Mouse (Mus musculus) retina, embryonic 14.5 days (tissue): ENCODE measurements at regions not wholly inside any gene's neighbourhood (a gene's known extent, or its start where the extent isn't known, plus 50 kb on each side); places are given as distances from the start of the nearest gene placed in this dataset.
"Not testable (repeated sequence)": the region's sequence is repeated elsewhere in the genome, so short reads cannot be mapped to it uniquely, and the experiment has no call there.

Experiments
- DNase-seq: peaks from one replicate; pipeline ENCODE4 v3.0.0-alpha.2; 2015; ENCODE audit warnings: low spot score

- DNase-seq: no peak
Observed at GRCm38 (mm10) chr3:8163030-8163429, 1446.9 kb downstream of the Zfp704 start.

- DNase-seq: peak; percentile 16
Observed at GRCm38 (mm10) chr3:8161997-8162756, 1447.7 kb downstream of the Zfp704 start.

GRCm38 (mm10) chr3:8143016-8143415 is 1466.9 kb downstream of the Zfp704 start:
- no peak for DNase-seq

GRCm38 (mm10) chr3:8142190-8142589 is 1467.7 kb downstream of the Zfp704 start:
- peak; percentile 43 for DNase-seq

GRCm38 (mm10) chr3:8141664-8142084 is 1468.2 kb downstream of the Zfp704 start:
- peak; percentile 66 for DNase-seq

GRCm38 (mm10) chr3:8123641-8124040 is 1486.2 kb downstream of the Zfp704 start:
- not testable (repeated sequence) for DNase-seq

- no peak for DNase-seq
Observed at GRCm38 (mm10) chr3:8123141-8123540, 1486.7 kb downstream of the Zfp704 start.

GRCm38 (mm10) chr3:8098291-8098690 is 1478.0 kb upstream of the 1700008P02Rik start:
- DNase-seq: no peak

- DNase-seq: no peak
Observed at GRCm38 (mm10) chr3:8084749-8085148, 1464.5 kb upstream of the 1700008P02Rik start.

GRCm38 (mm10) chr3:8053711-8054110 is 1433.5 kb upstream of the 1700008P02Rik start:
- no peak for DNase-seq

- no peak for DNase-seq
Observed at GRCm38 (mm10) chr3:8051167-8051566, 1430.9 kb upstream of the 1700008P02Rik start.

- peak; percentile 20 for DNase-seq
Observed at GRCm38 (mm10) chr3:8049706-8050105, 1429.5 kb upstream of the 1700008P02Rik start.

GRCm38 (mm10) chr3:8046348-8046747 is 1426.1 kb upstream of the 1700008P02Rik start:
- DNase-seq: no peak

GRCm38 (mm10) chr3:8036697-8037096 is 1416.5 kb upstream of the 1700008P02Rik start:
- DNase-seq: no peak

- DNase-seq: no peak
Observed at GRCm38 (mm10) chr3:8035091-8035729, 1415.0 kb upstream of the 1700008P02Rik start.

GRCm38 (mm10) chr3:8026325-8027017 is 1406.2 kb upstream of the 1700008P02Rik start:
- no peak for DNase-seq

- DNase-seq: no peak
Observed at GRCm38 (mm10) chr3:8022654-8023053, 1402.4 kb upstream of the 1700008P02Rik start.

- DNase-seq: no peak
Observed at GRCm38 (mm10) chr3:8017489-8017888, 1397.2 kb upstream of the 1700008P02Rik start.

GRCm38 (mm10) chr3:8016945-8017344 is 1396.7 kb upstream of the 1700008P02Rik start:
- peak; percentile 79 for DNase-seq

- no peak for DNase-seq
Observed at GRCm38 (mm10) chr3:8009966-8010365, 1389.7 kb upstream of the 1700008P02Rik start.

- DNase-seq: no peak
Observed at GRCm38 (mm10) chr3:8006708-8007395, 1386.6 kb upstream of the 1700008P02Rik start.

- no peak for DNase-seq
Observed at GRCm38 (mm10) chr3:8006273-8006672, 1386.0 kb upstream of the 1700008P02Rik start.
